ENCODE assay signal across 15 mouse cellular contexts in genomic region chr2:125800428-125800827, GRCm38 (mm10). TPM values are rescaled to one million over a fixed set of nuclear protein-coding genes. Genes with fewer than 3 reads are reported as not detected.
DNase-seq lines count a peak whose midpoint lies in the region; ATAC-seq lines count a peak whose summit lies in the region.
"Had no signal": no experiment of that assay in that cellular context is flagged by ENCODE, and none has a peak within 500 bp of the region (broad histone marks: within the 10 kb centered on the region; RNA-seq: fewer than 3 reads in every experiment).

No protein-coding gene starts in this region.

- no peak overlapping the region for H3K4me2 ChIP-seq in heart, embryonic 12.5 days
- peak overlapping the region; percentile 40 for H3K4me2 ChIP-seq in heart, embryonic 14.5 days (ENCODE audit: low read length)
- H3K4me2 ChIP-seq in forebrain, embryonic 14.5 days (ENCODE audit: low read length) = no peak overlapping the region
- H3K4me2 ChIP-seq: forebrain, embryonic 13.5 days; midbrain, embryonic 15.5 days had no signal

- peaks cover 16% of the 10 kb centered on the region for H3K4me1 ChIP-seq in heart, embryonic 12.5 days (replicated peaks)
- peaks cover 0 to 14% of the 10 kb centered on the region in 2 experiments; a peak in 2 of 4 replicates for H3K4me1 ChIP-seq in heart, embryonic 14.5 days (ENCODE audit: control insufficient read depth in 2 of 2, insufficient read depth in 2 of 2, low read length in 2 of 2)
- H3K4me1 ChIP-seq in forebrain, embryonic 14.5 days (ENCODE audit: control insufficient read depth, insufficient read depth, low read length) = no peaks in the 10 kb centered on the region
- H3K4me1 ChIP-seq: forebrain, embryonic 13.5 days; midbrain, embryonic 15.5 days had no signal

- no peak for ATAC-seq in heart, embryonic 12.5 days (ENCODE audit: insufficient number of reproducible peaks, low FRiP score)
- no peak for ATAC-seq in heart, embryonic 14.5 days (ENCODE audit: insufficient number of reproducible peaks, insufficient read depth, low FRiP score, low read depth)
- no peak for ATAC-seq in forebrain, embryonic 14.5 days
- ATAC-seq: forebrain, embryonic 13.5 days; midbrain, embryonic 15.5 days; Patski had no signal

- H3K4me3 ChIP-seq in heart, embryonic 12.5 days = no peak overlapping the region
- no peak overlapping the region for H3K4me3 ChIP-seq in heart, embryonic 14.5 days (ENCODE audit: control insufficient read depth in 1 of 2, insufficient read depth in 1 of 2, low read depth in 1 of 2, low read length in 2 of 2)
- H3K4me3 ChIP-seq in forebrain, embryonic 14.5 days (ENCODE audit: low read depth, low read length) = no peak overlapping the region
- H3K4me3 ChIP-seq: embryonic facial prominence, embryonic 10.5 days; forebrain, embryonic 13.5 days; left cerebral cortex, adult 2 months; midbrain, embryonic 15.5 days had no signal

- no peaks in the 10 kb centered on the region for H3K9me3 ChIP-seq in heart, embryonic 12.5 days (replicated peaks)
- H3K9me3 ChIP-seq in heart, embryonic 14.5 days (ENCODE audit: control insufficient read depth, low read length) = no peaks in the 10 kb centered on the region
- no peaks in the 10 kb centered on the region for H3K9me3 ChIP-seq in forebrain, embryonic 14.5 days (replicated peaks; ENCODE audit: control insufficient read depth, low read length)
- H3K9me3 ChIP-seq: embryonic facial prominence, embryonic 10.5 days; forebrain, embryonic 13.5 days; midbrain, embryonic 15.5 days had no signal

- no peaks in the 10 kb centered on the region for H3K27me3 ChIP-seq in heart, embryonic 12.5 days (replicated peaks)
- no peaks in the 10 kb centered on the region for H3K27me3 ChIP-seq in heart, embryonic 14.5 days (ENCODE audit: control insufficient read depth, insufficient read depth, low read length)
- H3K27me3 ChIP-seq in forebrain, embryonic 14.5 days (replicated peaks; ENCODE audit: control insufficient read depth, insufficient read depth, low read length) = no peaks in the 10 kb centered on the region
- H3K27me3 ChIP-seq: forebrain, embryonic 13.5 days; midbrain, embryonic 15.5 days had no signal

- no peak overlapping the region for H3K27ac ChIP-seq in heart, embryonic 12.5 days (ENCODE audit: poor library complexity, severe bottlenecking)
- no peak overlapping the region; a peak in 1 of 4 replicates for H3K27ac ChIP-seq in heart, embryonic 14.5 days (replicated peaks in 1 of 2; ENCODE audit: control insufficient read depth in 1 of 2, insufficient read depth in 1 of 2, low read depth in 2 of 2, low read length in 2 of 2)
- H3K27ac ChIP-seq in forebrain, embryonic 14.5 days (ENCODE audit: low read depth, low read length) = no peak overlapping the region
- H3K27ac ChIP-seq: embryonic facial prominence, embryonic 10.5 days; forebrain, embryonic 13.5 days; midbrain, embryonic 15.5 days had no signal

- no peak overlapping the region for H3K9ac ChIP-seq in heart, embryonic 12.5 days
- H3K9ac ChIP-seq in heart, embryonic 14.5 days (ENCODE audit: low read length) = 0 out of 2 replicates have a peak overlapping the region, but pooled peaks have one; percentile 28
- H3K9ac ChIP-seq in forebrain, embryonic 14.5 days (ENCODE audit: low read length) = no peak overlapping the region
- H3K9ac ChIP-seq: forebrain, embryonic 13.5 days; midbrain, embryonic 15.5 days had no signal

- 38% methylated on average over 4 of the region's 4 CpGs for WGBS in heart, embryonic 12.5 days
- 21% methylated on average over 4 of the region's 4 CpGs for WGBS in heart, embryonic 14.5 days
- 69% methylated on average over 4 of the region's 4 CpGs for WGBS in forebrain, embryonic 14.5 days

- DNase-seq in heart, adult 18-20 months = peak; percentile 23 to 27
- peak; percentile 38 for DNase-seq in adrenal gland, postnatal 10 days
- DNase-seq in lung, postnatal 4 days = peak; percentile 35 to 48
- no peak for DNase-seq in thymus, postnatal 10 days (ENCODE audit: low spot score in 2 of 2)
- DNase-seq in forebrain, embryonic 14.5 days (ENCODE audit: low spot score) = no peak
- DNase-seq: gastrocnemius, postnatal 25 days; kidney, postnatal 10 days; thymus, adult 2 months had no signal

- no peaks in the 10 kb centered on the region for H3K36me3 ChIP-seq in heart, embryonic 12.5 days
- H3K36me3 ChIP-seq in heart, embryonic 14.5 days (ENCODE audit: control insufficient read depth, insufficient read depth, low read length) = no peaks in the 10 kb centered on the region
- no peaks in the 10 kb centered on the region for H3K36me3 ChIP-seq in forebrain, embryonic 14.5 days (ENCODE audit: control insufficient read depth, insufficient read depth, low read length)
- H3K36me3 ChIP-seq: embryonic facial prominence, embryonic 10.5 days; midbrain, embryonic 15.5 days had no signal

RNA-seq across cellular contexts. Expression of gene Secisbp2l, which starts 17.8 kb away (rescaled TPM):
- total RNA-seq in heart, adult 18-20 months (2021) = 10 to 100 TPM; 24.1 to 26.6 TPM
- polyA plus RNA-seq in heart, embryonic 12.5 days (2016; fragmentation: Nextera tagmentation; extraction: Ambion mirVana) = 16.7 and 16.8 TPM in 2 replicates
- 10 to 100 TPM; 45.6 to 52.6 TPM for total RNA-seq in adrenal gland, postnatal 10 days (2021)
- polyA plus RNA-seq in heart, embryonic 14.5 days (2014; fragmentation: Nextera tagmentation; extraction: Ambion mirVana) = 15.7 and 16.4 TPM in 2 replicates
- polyA plus RNA-seq in forebrain, embryonic 14.5 days (2014; fragmentation: Nextera tagmentation; extraction: Ambion mirVana) = 25.1 and 32.0 TPM in 2 replicates

RNA-seq across cellular contexts. Expression of gene Galk2, which starts 58.5 kb away (rescaled TPM):
- 10 to 100 TPM; 12.1 to 12.7 TPM for total RNA-seq in heart, adult 18-20 months (2021)
- 34.2 and 35.0 TPM in 2 replicates for polyA plus RNA-seq in heart, embryonic 12.5 days (2016; fragmentation: Nextera tagmentation; extraction: Ambion mirVana)
- 10 to 100 TPM; 40.6 to 41.1 TPM for total RNA-seq in adrenal gland, postnatal 10 days (2021)
- polyA plus RNA-seq in heart, embryonic 14.5 days (2014; fragmentation: Nextera tagmentation; extraction: Ambion mirVana) = 31.9 and 34.0 TPM in 2 replicates
- polyA plus RNA-seq in forebrain, embryonic 14.5 days (2014; fragmentation: Nextera tagmentation; extraction: Ambion mirVana) = 29.8 and 32.8 TPM in 2 replicates

RNA-seq across cellular contexts. Expression of gene Cops2, which starts 58.5 kb away (rescaled TPM):
- total RNA-seq in heart, adult 18-20 months (2021) = 10 to 100 TPM; 84.1 to 89.4 TPM
- polyA plus RNA-seq in heart, embryonic 12.5 days (2016; fragmentation: Nextera tagmentation; extraction: Ambion mirVana) = 74.3 and 75.7 TPM in 2 replicates
- total RNA-seq in adrenal gland, postnatal 10 days (2021) = 100 to 1,000 TPM; 109 to 121 TPM
- polyA plus RNA-seq in heart, embryonic 14.5 days (2014; fragmentation: Nextera tagmentation; extraction: Ambion mirVana) = 66.9 and 71.0 TPM in 2 replicates
- 77.2 and 81.0 TPM in 2 replicates for polyA plus RNA-seq in forebrain, embryonic 14.5 days (2014; fragmentation: Nextera tagmentation; extraction: Ambion mirVana)

Comparison
In these comparisons a context has a peak if more than half of its experiments do, and no peak if none do; other contexts are left out.
1. DNase-seq: peak in heart, adult 18-20 months (2 of 2), adrenal gland, postnatal 10 days (single experiment) and lung, postnatal 4 days (2 of 2); none in thymus, postnatal 10 days (0 of 2) and forebrain, embryonic 14.5 days (single experiment).